Mouse (Mus musculus) heart, adult 2 months (tissue): ENCODE results near the gene Fto. TPM values are rescaled to one million over a fixed set of nuclear protein-coding genes. Genes with fewer than 3 reads are reported as not detected.

ENCODE experiments used
- DNase-seq, 2 experiments: peaks; one replicate each; pipeline ENCODE4 v3.0.0; 2021
- H3K27ac ChIP-seq: fragments of 200-600 bp; 2 replicates; pipeline ENCODE4 v1.8.1; 2022
- H3K27me3 ChIP-seq: fragments of 200-500 bp; 2 replicates; pipeline ENCODE4 v1.6.1; 2012; ENCODE audit warnings: mild to moderate bottlenecking, low read length, inconsistent platforms, mixed read lengths; ENCODE audit not compliant: control insufficient read depth, insufficient read depth
- H3K36me3 ChIP-seq: fragments of 200-500 bp; 2 replicates; pipeline ENCODE4 v1.6.1; 2012; ENCODE audit warnings: low read length, inconsistent platforms; ENCODE audit not compliant: control insufficient read depth, insufficient read depth
- H3K4me1 ChIP-seq: fragments of 200-500 bp; 2 replicates; pipeline ENCODE4 v1.6.1; 2011; ENCODE audit warnings: low read length; ENCODE audit not compliant: control insufficient read depth, insufficient read depth
- H3K4me3 ChIP-seq: fragments of 200-600 bp; 2 replicates; pipeline ENCODE4 v1.8.1; 2022
- H3K79me2 ChIP-seq: fragments of 200-500 bp; replicated peaks from 2 replicates; pipeline ENCODE4 v1.6.1; 2012; ENCODE audit warnings: mild to moderate bottlenecking, inconsistent platforms, low read length, moderate library complexity, mixed read lengths; ENCODE audit not compliant: control insufficient read depth, insufficient read depth
- H3K9ac ChIP-seq: fragments of 200-500 bp; 2 replicates; pipeline ENCODE4 v1.6.1; 2012; ENCODE audit warnings: low read depth, mild to moderate bottlenecking, control low read depth, inconsistent platforms, low read length, mixed read lengths
- CTCF ChIP-seq: fragments of 200-600 bp; IDR thresholded peaks from 2 replicates; pipeline ENCODE4 v1.8.1; 2022; ENCODE audit warnings: antibody characterized with exemption, mild to moderate bottlenecking, moderate library complexity
- EP300 ChIP-seq: fragments of 200-500 bp; IDR thresholded peaks from 2 replicates; pipeline ENCODE4 v1.6.1; 2011; ENCODE audit warnings: low read depth, low read length, control low read depth; ENCODE audit not compliant: insufficient read depth
- POLR2A ChIP-seq: fragments of 200-500 bp; IDR thresholded peaks from 2 replicates; pipeline ENCODE4 v1.6.1; 2011; ENCODE audit warnings: mild to moderate bottlenecking, low read depth, low read length, control low read depth; ENCODE audit not compliant: insufficient read depth
- WGBS: fragments of 180-500 bp; shearing (Covaris S2); methylation state at CpG from one replicate; pipeline ENCODE4 v1.1.7; 2018; 5-methylcytosine and 5-hydroxymethylcytosine counted together
- intact Hi-C: fragments of 180-260 bp; cut with DNase I; formaldehyde crosslinking; loops from one replicate; pipeline ENCODE4 v1.15.1; 2025
- polyA plus RNA-seq: library from polyadenylated mRNA; depleted of rRNA; stranded (reverse); fragments of >200 nt; gene quantifications from 2 replicates; pipeline ENCODE4 v1.2.3, GENCODE M21; 2012
- total RNA-seq, 2 experiments: library from RNA; stranded (reverse); gene quantifications; 2 replicates each; pipeline ENCODE4 v1.2.3; 2021

The Fto gene
- total and polyA plus RNA-seq, 3 experiments, result 41.3 to 65.1 (median 57.6) TPM

GRCm38 (mm10) chr8:91708661-91709060, 395.3 kb downstream of the Fto start:
- Histone ChIP-seq H3K36me3 (no peaks in the 10 kb centered on the region), H3K27ac (no peak overlapping the region), H3K4me1 (no peaks in the 10 kb centered on the region), H3K27me3 (no peaks in the 10 kb centered on the region), H3K4me3 (no peak overlapping the region), H3K79me2 (no peaks in the 10 kb centered on the region), H3K9ac (no peak overlapping the region)
- intact Hi-C loops, result no loop called here
- TF ChIP-seq CTCF (no peak), EP300 (no peak), POLR2A (no peak)
- no peak for DNase-seq
- 81% methylated on average over 7 of the region's 7 CpGs for WGBS

- 45% methylated on average over 7 of the region's 7 CpGs for WGBS
- H3K27me3 ChIP-seq, result no peaks in the 10 kb centered on the region
- H3K27ac ChIP-seq, result no peak overlapping the region
- no peaks in the 10 kb centered on the region for H3K79me2 ChIP-seq
- intact Hi-C loops, result loop anchor here (5.0 kb wide), 2 partner anchors 78 to 172 kb away; no protein-coding TSS in a partner anchor
- no peaks in the 10 kb centered on the region for H3K4me1 ChIP-seq
- H3K9ac ChIP-seq, result no peak overlapping the region
- TF ChIP-seq EP300 (no peak), CTCF (no peak), POLR2A (no peak)
- no peaks in the 10 kb centered on the region for H3K36me3 ChIP-seq
- H3K4me3 ChIP-seq, result no peak overlapping the region
- DNase-seq, result no peak
Measured at GRCm38 (mm10) chr8:91709768-91710167, 396.4 kb downstream of the Fto start.

- WGBS, result 66% methylated on average over 6 of the region's 6 CpGs
- H3K9ac ChIP-seq, result no peak overlapping the region
Measured at GRCm38 (mm10) chr8:91711202-91711601, 397.9 kb downstream of the Fto start.

GRCm38 (mm10) chr8:91711981-91712598, 398.8 kb downstream of the Fto start:
- H3K27me3 ChIP-seq, result no peaks in the 10 kb centered on the region
- no peak overlapping the region for H3K9ac ChIP-seq
- no peaks in the 10 kb centered on the region for H3K36me3 ChIP-seq
- 53% methylated on average over 6 of the region's 6 CpGs for WGBS
- no peaks in the 10 kb centered on the region for H3K79me2 ChIP-seq
- H3K27ac ChIP-seq, result no peak overlapping the region
- no peak for DNase-seq
- intact Hi-C loops, result loop anchor here (5.0 kb wide), 2 partner anchors 75 to 175 kb away; no protein-coding TSS in a partner anchor
- TF ChIP-seq EP300, result no peak
- no peak for TF ChIP-seq CTCF
- no peak for TF ChIP-seq POLR2A
- H3K4me1 ChIP-seq, result no peaks in the 10 kb centered on the region
- H3K4me3 ChIP-seq, result no peak overlapping the region

More at GRCm38 (mm10) chr8:91711202-91711601, 397.9 kb downstream of the Fto start:
- Histone ChIP-seq H3K27ac (no peak overlapping the region), H3K36me3 (no peaks in the 10 kb centered on the region), H3K79me2 (no peaks in the 10 kb centered on the region), H3K27me3 (no peaks in the 10 kb centered on the region), H3K4me3 (no peak overlapping the region), H3K4me1 (no peaks in the 10 kb centered on the region)
- no peak for DNase-seq
- TF ChIP-seq EP300, result no peak
- no peak for TF ChIP-seq CTCF
- no peak for TF ChIP-seq POLR2A
- intact Hi-C loops, result loop anchor here (5.0 kb wide), 2 partner anchors 76 to 174 kb away; no protein-coding TSS in a partner anchor

- H3K79me2 ChIP-seq, result no peaks in the 10 kb centered on the region
- TF ChIP-seq CTCF, result no peak
- no peak for TF ChIP-seq POLR2A
- no peak for TF ChIP-seq EP300
- intact Hi-C loops, result loop anchor here (5.0 kb wide), 2 partner anchors 74 to 176 kb away; no protein-coding TSS in a partner anchor
- H3K9ac ChIP-seq, result no peak overlapping the region
- peak in 1 of 2 experiments; percentile 18 for DNase-seq
- H3K27me3 ChIP-seq, result no peaks in the 10 kb centered on the region
- no peaks in the 10 kb centered on the region for H3K36me3 ChIP-seq
- WGBS, result 10% methylated on average over 31 of the region's 31 CpGs
- no peak overlapping the region for H3K27ac ChIP-seq
- no peaks in the 10 kb centered on the region for H3K4me1 ChIP-seq
- peak overlapping the region; percentile 15 for H3K4me3 ChIP-seq
Measured at GRCm38 (mm10) chr8:91712731-91713569, 399.6 kb downstream of the Fto start.

- Histone ChIP-seq H3K27ac (no peak overlapping the region), H3K36me3 (no peaks in the 10 kb centered on the region), H3K9ac (no peak overlapping the region), H3K27me3 (no peaks in the 10 kb centered on the region), H3K4me1 (no peaks in the 10 kb centered on the region), H3K79me2 (no peaks in the 10 kb centered on the region), H3K4me3 (no peak overlapping the region; the same call in 1 of the 2 replicates)
- 32% methylated on average over 12 of the region's 12 CpGs for WGBS
- no peak for TF ChIP-seq CTCF
- TF ChIP-seq POLR2A, result no peak
- no peak for TF ChIP-seq EP300
- DNase-seq, result no peak
- intact Hi-C loops, result loop anchor here (5.0 kb wide), 2 partner anchors 74 to 176 kb away; no protein-coding TSS in a partner anchor
Measured at GRCm38 (mm10) chr8:91713677-91714312, 400.5 kb downstream of the Fto start.
